Mouse (Mus musculus) embryo, embryonic 11 days (tissue): ENCODE results near the gene Clca2.

Experiments
- DNase-seq: peaks from one replicate; pipeline ENCODE4 v3.0.0-alpha.2; 2015

Gene Clca2

GRCm38 (mm10) chr3:145099291-145099690, at the start of gene Clca2:
Clca2 (minus strand) TSS chr3:145099443.
- no peak for DNase-seq

GRCm38 (mm10) chr3:145147952-145148351, 48.7 kb upstream of the Clca2 start:
- no peak for DNase-seq

DNA sequence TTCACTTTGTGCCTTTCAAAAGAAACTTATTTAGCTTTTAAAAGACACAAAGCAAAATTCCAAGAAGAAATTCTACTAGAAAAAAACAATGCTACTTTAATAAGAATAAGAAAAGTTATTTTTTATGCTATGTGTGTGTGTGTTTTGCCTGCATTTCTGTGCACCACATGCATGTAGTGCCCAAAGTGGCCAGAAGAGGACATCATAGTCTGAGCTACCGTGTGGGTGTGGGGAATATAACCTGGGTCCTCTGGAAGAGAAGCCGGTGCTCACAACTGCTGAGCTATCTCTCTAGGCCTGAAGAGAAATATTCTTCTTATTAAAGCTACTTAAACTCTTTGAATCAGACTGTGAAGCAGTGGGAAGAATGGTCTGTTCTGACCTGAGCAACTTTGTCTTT, 48.2 kb upstream of the Clca2 start:
- peak; percentile 28 for DNase-seq

DNA sequence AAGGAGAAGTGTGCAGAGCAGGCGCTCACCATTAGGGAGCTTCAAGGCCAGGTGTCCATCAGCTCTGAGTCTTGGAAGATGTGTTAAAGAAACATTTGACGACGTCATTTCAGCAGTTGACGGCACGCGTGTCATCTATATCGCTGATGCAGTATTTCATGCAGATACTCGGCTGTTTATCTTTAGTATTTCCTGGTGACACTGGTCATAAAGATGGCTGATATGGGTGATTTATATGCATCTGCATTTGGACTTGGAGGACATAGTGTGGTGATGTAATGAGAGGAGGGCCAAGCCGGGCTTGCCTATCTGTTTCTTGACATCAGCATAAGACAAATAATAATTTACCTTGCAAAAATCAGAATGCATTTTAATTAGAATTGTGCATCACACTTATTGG, 47.6 kb upstream of the Clca2 start:
- no peak for DNase-seq

DNA sequence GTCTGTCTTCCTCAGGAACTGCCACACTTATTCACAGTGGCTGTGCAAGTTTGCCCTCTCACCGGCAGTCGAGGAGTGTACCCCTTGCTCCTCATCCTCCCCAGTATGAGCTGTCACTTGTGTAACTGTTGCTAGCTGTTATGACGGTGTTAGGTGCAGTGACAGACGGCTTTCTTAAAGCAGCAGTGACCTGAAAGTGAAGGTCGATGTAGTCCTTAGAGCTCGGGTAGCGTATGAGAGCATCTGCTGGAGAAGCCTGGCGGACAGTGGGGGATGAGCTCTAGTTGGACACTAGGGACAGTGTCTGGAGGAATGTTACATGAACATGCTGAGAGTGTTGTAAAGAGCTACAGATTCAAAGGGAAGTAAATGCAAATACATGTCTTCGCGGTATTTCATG, 44.6 kb upstream of the Clca2 start:
- no peak for DNase-seq

DNA sequence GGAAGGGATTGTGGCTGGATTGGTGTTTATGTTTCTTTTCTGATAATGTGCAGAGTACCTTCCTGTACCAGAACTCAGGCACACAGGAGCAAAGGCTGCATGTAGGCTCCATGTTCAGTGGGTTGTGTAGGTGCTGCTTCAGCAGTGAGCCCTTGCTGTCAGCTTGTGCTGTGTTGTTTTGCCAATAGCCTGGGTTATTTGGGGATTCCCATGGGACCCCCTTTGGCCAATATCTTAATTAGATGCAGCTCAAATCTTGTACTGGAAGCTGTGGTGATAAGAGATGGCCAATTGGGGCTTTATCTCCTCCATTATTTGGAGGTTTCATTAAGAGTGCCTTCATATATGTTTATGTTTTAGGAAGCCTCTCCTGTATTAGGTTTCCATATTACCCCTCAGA, 43.7 kb upstream of the Clca2 start:
- no peak for DNase-seq

- DNase-seq, result no peak
Observed at GRCm38 (mm10) chr3:145140236-145140635, 41.0 kb upstream of the Clca2 start.

- DNase-seq, result peak; percentile 58
Observed at GRCm38 (mm10) chr3:145131210-145131868, 32.1 kb upstream of the Clca2 start.

DNA sequence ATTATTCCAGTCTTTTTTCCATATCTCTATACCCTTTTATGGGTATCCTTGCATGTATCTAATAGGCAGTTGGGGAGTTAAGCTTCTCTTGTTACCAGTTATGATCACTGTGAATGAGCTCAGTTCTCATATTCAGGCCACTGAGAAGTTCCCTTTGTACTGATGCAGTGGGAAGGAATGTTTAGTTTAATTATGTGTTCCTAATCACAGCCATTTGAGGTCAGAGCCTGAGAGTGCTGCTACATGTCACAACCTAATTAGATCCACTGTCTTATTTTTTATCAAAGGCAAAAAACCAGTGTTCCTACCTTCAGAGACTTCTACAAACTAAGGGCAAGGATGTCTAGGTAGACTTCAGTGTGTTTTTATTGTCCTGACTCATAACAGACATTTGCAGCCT, 30.1 kb upstream of the Clca2 start:
- no peak for DNase-seq

- no peak for DNase-seq
Observed at GRCm38 (mm10) chr3:145126618-145127017, 27.4 kb upstream of the Clca2 start.

- DNase-seq, result no peak
Observed at GRCm38 (mm10) chr3:145119425-145119824, 20.2 kb upstream of the Clca2 start.

GRCm38 (mm10) chr3:145119002-145119358, 19.7 kb upstream of the Clca2 start:
- DNase-seq, result no peak

- DNase-seq, result peak; percentile 98
Observed at GRCm38 (mm10) chr3:145118254-145119001, 19.2 kb upstream of the Clca2 start, which contains the start of gene Odf2l. Odf2l (plus strand) TSS chr3:145118588.

DNA sequence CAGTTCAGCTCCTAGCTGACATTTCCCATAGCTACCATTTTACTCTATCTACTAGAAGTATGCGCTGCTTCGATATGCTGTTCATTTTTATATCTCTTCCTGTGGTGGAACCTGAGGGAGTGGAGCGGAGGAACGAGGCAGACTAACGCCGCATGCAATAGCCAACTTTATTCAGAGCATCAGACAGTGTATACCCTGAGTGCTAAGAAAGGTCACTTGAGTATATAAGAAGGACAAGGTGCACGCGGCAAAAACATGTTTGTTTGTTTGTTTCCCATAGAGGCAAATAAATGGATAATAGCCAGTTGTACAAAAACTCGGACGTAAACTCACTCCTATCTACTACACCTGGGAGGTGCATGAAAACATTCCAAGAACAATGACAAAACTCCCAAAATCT, 18.4 kb upstream of the Clca2 start:
- DNase-seq, result no peak

DNA sequence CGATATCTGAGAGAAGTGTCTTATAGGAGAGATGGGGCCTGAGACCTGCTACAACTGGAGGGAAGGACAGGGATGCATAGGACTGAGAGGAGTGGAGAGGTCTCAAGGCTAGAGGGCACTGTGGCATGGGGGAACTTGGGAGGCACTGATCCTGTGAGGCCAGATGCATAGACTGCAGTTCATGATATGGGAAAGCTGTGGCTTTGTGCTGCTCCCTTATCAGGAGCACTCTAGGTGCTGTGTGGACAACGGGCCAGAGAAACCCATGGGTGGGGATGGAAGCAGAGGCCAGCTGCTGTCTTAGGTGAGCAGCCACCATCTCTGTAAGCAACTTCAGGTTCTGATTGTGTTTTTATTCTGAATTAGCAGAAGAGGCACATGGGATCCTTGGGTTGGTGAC, 15.9 kb upstream of the Clca2 start:
- DNase-seq, result no peak

- no peak for DNase-seq
Observed at GRCm38 (mm10) chr3:145105773-145106504, 6.7 kb upstream of the Clca2 start.

DNA sequence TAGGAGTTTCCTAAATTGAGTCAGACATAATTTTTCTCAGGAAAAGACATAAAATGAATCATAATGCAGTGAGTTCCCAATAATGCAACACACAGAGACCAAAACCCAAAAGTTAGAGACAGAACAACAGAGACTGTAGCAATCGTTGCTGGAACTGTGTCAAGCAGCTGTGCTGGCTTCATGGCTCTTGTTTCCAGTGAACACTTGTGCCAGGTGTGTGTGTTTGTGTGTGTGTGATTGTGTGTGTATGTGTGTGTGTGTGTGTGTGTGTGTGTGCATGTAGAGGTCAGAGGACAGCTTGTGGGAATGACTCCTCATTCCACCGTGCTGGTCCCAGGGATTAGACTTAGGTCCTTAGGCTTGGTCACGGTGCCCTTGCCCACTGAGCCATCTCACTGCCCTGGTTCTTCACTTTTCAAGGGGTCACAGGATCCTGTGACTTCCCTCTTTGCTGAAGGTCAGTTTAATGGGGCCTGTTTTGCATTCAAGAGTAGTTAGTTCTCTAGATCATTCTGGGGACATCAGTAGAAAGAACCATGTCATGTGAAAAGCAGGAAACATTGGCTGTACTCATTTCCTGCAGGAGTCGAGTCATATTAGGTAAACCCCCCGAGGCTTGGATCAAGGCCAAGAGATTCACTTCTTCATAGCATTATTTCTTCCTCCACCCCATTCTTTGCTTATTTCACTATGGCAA, 6.0 kb upstream of the Clca2 start:
- DNase-seq, result no peak

- no peak for DNase-seq
Observed at GRCm38 (mm10) chr3:145103770-145104169, 4.5 kb upstream of the Clca2 start.

DNA sequence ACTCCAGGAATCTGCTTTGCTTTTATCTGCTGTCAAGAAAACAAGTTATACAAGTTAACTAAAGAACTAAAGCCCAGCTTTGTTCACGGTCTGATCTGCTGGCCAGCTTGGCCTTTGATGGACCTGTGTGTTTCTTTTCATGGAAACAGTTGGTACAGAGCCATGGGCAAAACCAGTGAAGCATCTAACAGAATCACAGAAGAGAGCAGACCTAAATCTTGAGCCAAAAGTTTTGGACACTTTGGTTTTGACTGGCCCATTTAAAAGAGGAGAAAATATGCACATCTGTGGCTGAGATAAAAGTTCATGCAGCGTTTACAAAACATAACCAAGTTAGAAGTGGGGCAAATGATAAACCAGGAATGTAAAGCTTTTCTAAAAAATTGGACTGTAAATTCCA, 4.1 kb upstream of the Clca2 start:
- no peak for DNase-seq

GRCm38 (mm10) chr3:145101891-145102555, 2.8 kb upstream of the Clca2 start:
- no peak for DNase-seq

DNA sequence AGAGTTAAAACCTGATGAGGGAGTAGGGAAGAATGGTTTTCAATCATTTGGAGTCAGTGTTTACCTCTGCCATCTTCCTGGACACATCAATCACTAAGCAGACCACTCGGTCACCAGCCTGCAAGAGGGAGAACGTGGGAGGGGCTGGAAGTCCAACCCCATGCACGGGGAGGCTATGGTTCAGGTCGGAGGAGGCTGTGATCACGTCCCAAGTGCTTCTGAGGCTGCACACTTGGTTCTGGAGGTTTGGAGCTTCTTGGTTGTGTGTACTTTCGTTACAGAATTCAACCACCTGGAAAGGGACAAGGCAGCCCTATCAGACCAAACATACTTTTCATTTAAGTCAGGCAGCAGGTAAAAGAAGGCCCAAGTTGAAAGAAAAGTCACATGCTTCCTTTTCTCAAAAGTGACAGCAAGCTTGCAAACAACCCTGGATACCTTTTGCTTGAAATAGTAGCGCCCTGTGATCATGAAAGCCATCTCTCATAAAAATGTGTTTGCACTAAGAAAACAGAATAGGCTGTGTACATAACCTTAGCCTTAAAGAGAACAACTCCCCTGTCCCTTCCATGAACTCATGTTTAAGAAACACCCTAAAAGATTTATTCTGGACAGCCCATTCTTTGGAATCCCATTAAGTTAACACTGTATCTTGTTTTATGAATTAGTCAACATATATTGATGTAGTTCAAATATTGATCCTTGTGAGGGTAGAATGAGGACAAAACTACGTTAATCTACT, 11.2 kb downstream of the Clca2 start:
- DNase-seq, result no peak

DNA sequence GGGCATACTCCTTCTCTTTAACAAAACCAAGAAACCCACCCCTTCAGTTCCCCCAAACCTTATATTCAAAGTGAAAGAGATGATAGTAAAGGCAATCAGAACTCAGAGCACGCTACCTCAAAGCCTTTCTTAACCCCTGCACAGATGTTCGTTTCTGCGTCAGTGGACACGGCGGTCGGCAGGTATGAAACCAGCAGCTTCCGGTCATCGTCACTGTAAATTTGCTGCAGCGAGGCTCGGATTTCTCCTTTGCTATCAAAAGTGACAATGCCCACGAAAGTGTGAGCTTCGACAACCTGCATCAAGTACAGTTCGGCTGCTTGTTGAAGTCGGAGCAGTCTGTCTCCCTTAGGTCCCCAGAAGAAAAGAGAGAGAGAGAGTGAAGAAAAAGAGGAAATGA, 13.1 kb downstream of the Clca2 start:
- no peak for DNase-seq
